Mouse (Mus musculus) CH12.LX (cell line): ENCODE measurements around the gene Chic2. TPM values are rescaled to one million over a fixed set of nuclear protein-coding genes. Genes with fewer than 3 reads are reported as not detected.

Experiments used
- DNase-seq: peaks from one replicate; pipeline ENCODE4 v3.0.0-alpha.2; 2013; ENCODE audit errors: extremely low read depth
- H3K27ac ChIP-seq: 2 replicates; pipeline ENCODE4 v1.5.1; 2012; ENCODE audit warnings: low read depth, mild to moderate bottlenecking, control low read depth, moderate library complexity; ENCODE audit not compliant: insufficient read depth
- H3K27me3 ChIP-seq: replicated peaks from 2 replicates; pipeline ENCODE3; 2012; ENCODE audit warnings: inconsistent platforms
- H3K36me3 ChIP-seq, 2 experiments: replicated peaks in 1 of 2; 2 replicates each; pipeline versions ENCODE3 to v1.6.1; 2012; ENCODE audit warnings: inconsistent platforms in 1 of 2, low read length in 1 of 2, mild to moderate bottlenecking in 1 of 2, mixed read lengths in 1 of 2, moderate library complexity in 1 of 2; ENCODE audit not compliant: control insufficient read depth in 1 of 2, insufficient read depth in 1 of 2
- H3K4me1 ChIP-seq, 2 experiments: 2 replicates each; pipeline ENCODE4 v1.6.1; 2012; ENCODE audit warnings: inconsistent platforms in 1 of 2, moderate library complexity in 1 of 2; ENCODE audit not compliant: insufficient read depth in 2 of 2, control insufficient read depth in 1 of 2
- H3K4me2 ChIP-seq: 2 replicates; pipeline ENCODE4 v1.6.1; 2012; ENCODE audit warnings: low read depth, mild to moderate bottlenecking, control low read depth; ENCODE audit not compliant: poor library complexity, insufficient read depth, severe bottlenecking
- H3K4me3 ChIP-seq, 3 experiments: fragments of 150-350 bp in 1 of 3; sonication (generic) in 1 of 3; replicated peaks in 1 of 3; 2 replicates each; pipeline versions ENCODE3 to v1.5.1; 2011 to 2012; ENCODE audit warnings: low read depth in 2 of 3, low read length in 2 of 3, mild to moderate bottlenecking in 2 of 3, moderate library complexity in 2 of 3, control low read depth in 1 of 3, improper control_type of control experiment in 1 of 3, inconsistent platforms in 1 of 3, mixed read lengths in 1 of 3; ENCODE audit not compliant: poor library complexity in 1 of 3
- H3K79me2 ChIP-seq: replicated peaks from 2 replicates; pipeline ENCODE4 v1.6.1; 2012; ENCODE audit warnings: mild to moderate bottlenecking, moderate library complexity; ENCODE audit not compliant: control insufficient read depth, poor library complexity, insufficient read depth, severe bottlenecking; ENCODE audit errors: extremely low read depth
- H3K9ac ChIP-seq: 2 replicates; pipeline ENCODE4 v1.6.1; 2012; ENCODE audit warnings: low read depth, mild to moderate bottlenecking, control low read depth, moderate library complexity; ENCODE audit not compliant: insufficient read depth
- H3K9me3 ChIP-seq: replicated peaks from 2 replicates; pipeline ENCODE3; 2012; ENCODE audit warnings: low read length, inconsistent platforms, mixed read lengths
- E2F4 ChIP-seq: IDR thresholded peaks from 2 replicates; pipeline ENCODE4 v1.6.1; 2011; ENCODE audit warnings: low read depth, low read length, improper control_type of control experiment; ENCODE audit not compliant: insufficient replicate concordance
- HCFC1 ChIP-seq: IDR thresholded peaks from 2 replicates; pipeline ENCODE4 v1.6.1; 2012; ENCODE audit warnings: low read depth, mild to moderate bottlenecking, inconsistent platforms, low read length, improper control_type of control experiment
- MXI1 ChIP-seq: IDR thresholded peaks from 2 replicates; pipeline ENCODE4 v1.6.1; 2011; ENCODE audit warnings: mild to moderate bottlenecking, low read depth, low read length, improper control_type of control experiment
- PAX5 ChIP-seq: IDR thresholded peaks from 2 replicates; pipeline ENCODE4 v1.6.1; 2012; ENCODE audit warnings: low read length, inconsistent platforms, mixed read lengths
- POLR2AphosphoS2 ChIP-seq: IDR thresholded peaks from 2 replicates; pipeline ENCODE4 v1.6.1; 2011; ENCODE audit warnings: low read depth, low read length, improper control_type of control experiment
- SIN3A ChIP-seq: IDR thresholded peaks from 2 replicates; pipeline ENCODE4 v1.6.1; 2012; ENCODE audit warnings: low read length, improper control_type of control experiment, inconsistent platforms
- USF1 ChIP-seq: IDR thresholded peaks from 2 replicates; pipeline ENCODE4 v1.6.1; 2014; ENCODE audit warnings: low read depth, mild to moderate bottlenecking, inconsistent platforms, low read length, improper control_type of control experiment
- USF2 ChIP-seq: conservative IDR thresholded peaks from 2 replicates; pipeline ENCODE4 v1.6.1; 2011; ENCODE audit warnings: low read depth, low read length, improper control_type of control experiment
- ZNF384 ChIP-seq: IDR thresholded peaks from 2 replicates; pipeline ENCODE4 v1.6.1; 2012; ENCODE audit warnings: low read depth, low read length, improper control_type of control experiment, inconsistent platforms
- dilution Hi-C: fragments of 300-500 bp; cut with MboI; formaldehyde crosslinking; loops from 2 replicates; pipeline ENCODE4 v1.14.3; 2020; ENCODE audit warnings: low sequenced_read_pairs; ENCODE audit not compliant: extremely low pct_unique_long_range_greater_than_20kb, extremely low pct_ligation_motif_present
- in situ Hi-C: fragments of 300-500 bp; cut with MboI; formaldehyde crosslinking; loops from 3 replicates; pipeline ENCODE4 v1.14.3; 2019; ENCODE audit warnings: low sequenced_read_pairs, low pct_ligation_motif_present, low pct_unique_long_range_greater_than_20kb, mixed read lengths
- polyA plus RNA-seq: library from polyadenylated mRNA; unstranded; fragments of >175 nt; gene quantifications from 2 replicates; pipeline ENCODE4 v1.2.1, GENCODE M21; 2012; ENCODE audit warnings: low read depth; ENCODE audit not compliant: insufficient read length
- total RNA-seq, 2 experiments: library from RNA; depleted of rRNA; stranded (reverse); fragments of 300-350 nt in 1 of 2; fragments of >200 nt in 1 of 2; gene quantifications; 2 replicates each; pipeline ENCODE4 v1.2.3; 2012 to 2014

Chic2 gene
- total and polyA plus RNA-seq, 3 experiments: 28.2 to 41.6 (median 40.8) TPM

DNA sequence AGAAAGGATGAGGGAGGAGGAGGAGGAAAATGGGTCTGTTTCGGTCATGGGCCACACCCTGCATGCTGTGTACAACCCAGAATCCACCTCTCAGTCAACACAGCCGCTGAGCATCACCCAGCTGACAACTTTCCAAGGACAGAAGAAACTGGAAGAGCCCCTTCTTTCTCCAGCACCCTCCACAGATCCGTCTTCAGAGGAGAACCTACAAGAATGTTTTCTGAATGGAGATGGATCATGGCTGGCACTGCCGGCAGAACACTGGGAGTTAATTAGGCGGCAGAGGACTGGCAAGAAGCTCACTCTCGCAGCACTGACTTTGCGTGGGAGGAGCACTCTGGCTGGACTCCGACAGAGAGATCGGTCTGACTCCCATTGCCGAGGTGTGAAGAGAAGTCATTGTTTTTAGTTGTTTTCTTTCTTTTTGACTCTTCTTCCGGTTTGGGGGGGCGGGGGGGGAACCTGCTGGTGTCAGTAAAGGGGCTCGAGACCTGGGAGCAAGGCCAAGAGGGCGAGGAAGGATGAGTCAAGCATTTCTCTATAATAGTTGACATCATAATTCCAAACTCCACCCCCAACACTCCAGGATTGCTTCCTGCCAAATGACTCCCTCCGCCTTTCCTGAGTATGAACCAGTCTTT, 2.2 kb upstream of the Chic2 start:
- H3K9ac ChIP-seq: no peak overlapping the region
- H3K4me3 ChIP-seq: no peak overlapping the region
- H3K36me3 ChIP-seq: peaks cover 1 to 3% of the 10 kb centered on the region in 2 experiments
- no peaks in the 10 kb centered on the region for H3K27me3 ChIP-seq
- dilution Hi-C loops: no loop called here
- H3K9me3 ChIP-seq: no peaks in the 10 kb centered on the region
- TF ChIP-seq MXI1: no peak
- TF ChIP-seq HCFC1: no peak
- no peak for TF ChIP-seq USF1
- no peak for TF ChIP-seq USF2
- peaks cover 21% of the 10 kb centered on the region for H3K79me2 ChIP-seq
- in situ Hi-C loops: no loop called here
- no peak for DNase-seq
- peaks cover 3 to 22% of the 10 kb centered on the region in 2 experiments for H3K4me1 ChIP-seq
- no peak overlapping the region for H3K27ac ChIP-seq
- no peak overlapping the region for H3K4me2 ChIP-seq

- Histone ChIP-seq H3K9me3 (no peaks in the 10 kb centered on the region), H3K4me2 (0 out of 2 replicates have a peak overlapping the region, but pooled peaks have one; percentile 2), H3K79me2 (peaks cover 29% of the 10 kb centered on the region), H3K36me3 (peaks cover 3 to 11% of the 10 kb centered on the region in 2 experiments), H3K27me3 (no peaks in the 10 kb centered on the region), H3K4me1 (peaks cover 3 to 19% of the 10 kb centered on the region in 2 experiments), H3K4me3 (no peak overlapping the region), H3K9ac (no peak overlapping the region; the same call in 1 of the 2 replicates), H3K27ac (no peak overlapping the region)
- in situ Hi-C loops: no loop called here
- TF ChIP-seq PAX5 (no peak), POLR2AphosphoS2 (no peak)
- DNase-seq: no peak
- dilution Hi-C loops: no loop called here
Observed at GRCm38 (mm10) chr5:75045371-75045770, 797 bp upstream of the Chic2 start.

- Histone ChIP-seq H3K9ac (peak overlapping the region; percentile 93), H3K27ac (peak overlapping the region; percentile 1; the same call in 1 of the 2 replicates), H3K4me1 (peaks cover 3 to 19% of the 10 kb centered on the region in 2 experiments), H3K4me2 (peak overlapping the region; percentile 65), H3K79me2 (peaks cover 38% of the 10 kb centered on the region), H3K4me3 (peak overlapping the region; percentile 81 to 97 (median 92)), H3K9me3 (no peaks in the 10 kb centered on the region), H3K36me3 (peaks cover 3 to 18% of the 10 kb centered on the region in 2 experiments), H3K27me3 (no peaks in the 10 kb centered on the region)
- TF ChIP-seq E2F4 (no peak), SIN3A (peak; percentile 34; the same call in 1 of the 2 replicates), ZNF384 (no peak)
- in situ Hi-C loops: no loop called here
- dilution Hi-C loops: no loop called here
- DNase-seq: no peak
Observed at GRCm38 (mm10) chr5:75043621-75044301, 813 bp downstream of the Chic2 start.
